Mouse (Mus musculus): ENCODE results near the gene Phrf1. TPM values are rescaled to one million over a fixed set of nuclear protein-coding genes. Genes with fewer than 3 reads are reported as not detected.

The Phrf1 gene
- polyA plus RNA-seq, 1 experiment from 2014 or later = 56.7 TPM

DNA sequence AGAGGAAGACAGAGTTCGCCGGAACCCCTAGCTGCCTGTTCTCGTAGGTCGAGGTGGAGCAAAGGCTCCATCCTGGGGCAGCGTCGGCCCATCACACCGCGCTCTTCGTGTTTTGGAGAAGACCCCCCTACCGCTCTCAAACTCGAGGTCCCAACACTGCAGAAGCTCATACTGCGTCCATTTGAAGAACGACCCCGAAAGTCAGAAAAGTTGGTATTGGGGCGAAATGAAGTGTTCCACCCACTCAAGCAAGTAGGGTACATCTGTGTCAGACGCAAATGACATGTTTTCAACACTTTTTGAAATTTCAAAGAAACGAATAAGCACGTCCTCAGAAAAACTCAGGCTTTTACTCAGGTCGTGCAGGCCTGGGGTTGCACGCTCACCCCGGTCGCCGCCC is 34.2 kb upstream of the Phrf1 start:
- peak overlapping the region; percentile 97 for H3K4me2 ChIP-seq (ENCODE audit: low read depth, low read length)
- no peaks in the 10 kb centered on the region for H3K9me3 ChIP-seq (ENCODE audit: control insufficient read depth, low read length)
- H3K4me1 ChIP-seq (ENCODE audit: control insufficient read depth, insufficient read depth, low read length) = peaks cover 17% of the 10 kb centered on the region
- peak overlapping the region; percentile 92 for H3K4me3 ChIP-seq (ENCODE audit: low read length)
- peaks cover 12% of the 10 kb centered on the region; the same call in 1 of the 2 replicates for H3K36me3 ChIP-seq (ENCODE audit: control insufficient read depth, insufficient read depth, low read length)
- peak overlapping the region; percentile 78 for H3K9ac ChIP-seq (ENCODE audit: low read depth, low read length)
- H3K27ac ChIP-seq (ENCODE audit: low read length) = peak overlapping the region; percentile 90
- ATAC-seq = no peak
- no peaks in the 10 kb centered on the region for H3K27me3 ChIP-seq (replicated peaks; ENCODE audit: control insufficient read depth, insufficient read depth, low read length)
- WGBS = under 1% methylated on average over 23 of the region's 23 CpGs

DNA sequence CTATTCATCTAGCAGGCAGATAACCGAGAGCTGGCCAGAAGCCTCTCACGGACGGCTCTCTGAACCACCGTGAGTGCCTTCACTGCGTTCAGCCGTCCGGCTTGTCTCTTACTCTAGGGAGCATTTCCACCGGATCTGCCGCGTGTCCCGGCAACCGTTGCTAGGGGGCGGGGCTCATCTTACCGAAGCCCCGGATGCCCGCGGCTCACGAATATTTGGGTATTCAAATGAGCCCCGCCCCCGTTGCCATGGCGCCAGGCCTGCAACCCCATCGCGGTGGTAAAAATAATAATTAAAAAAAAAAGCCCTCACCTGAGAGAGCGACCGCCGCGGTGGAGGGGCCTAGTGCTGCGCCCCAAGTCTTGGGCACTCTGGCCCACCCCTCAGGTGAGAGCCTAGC is 33.8 kb upstream of the Phrf1 start:
- Histone ChIP-seq H3K27me3 (replicated peaks; ENCODE audit: control insufficient read depth, insufficient read depth, low read length) (no peaks in the 10 kb centered on the region), H3K36me3 (ENCODE audit: control insufficient read depth, insufficient read depth, low read length) (peaks cover 10% of the 10 kb centered on the region; the same call in 1 of the 2 replicates), H3K27ac (ENCODE audit: low read length) (peak overlapping the region; percentile 90), H3K4me1 (ENCODE audit: control insufficient read depth, insufficient read depth, low read length) (peaks cover 17% of the 10 kb centered on the region), H3K4me3 (ENCODE audit: low read length) (peak overlapping the region; percentile 92), H3K4me2 (ENCODE audit: low read depth, low read length) (peak overlapping the region; percentile 97), H3K9ac (ENCODE audit: low read depth, low read length) (peak overlapping the region; percentile 78), H3K9me3 (ENCODE audit: control insufficient read depth, low read length) (no peaks in the 10 kb centered on the region)
- WGBS = under 1% methylated on average over 28 of the region's 28 CpGs
- peak; percentile 16 for ATAC-seq

DNA sequence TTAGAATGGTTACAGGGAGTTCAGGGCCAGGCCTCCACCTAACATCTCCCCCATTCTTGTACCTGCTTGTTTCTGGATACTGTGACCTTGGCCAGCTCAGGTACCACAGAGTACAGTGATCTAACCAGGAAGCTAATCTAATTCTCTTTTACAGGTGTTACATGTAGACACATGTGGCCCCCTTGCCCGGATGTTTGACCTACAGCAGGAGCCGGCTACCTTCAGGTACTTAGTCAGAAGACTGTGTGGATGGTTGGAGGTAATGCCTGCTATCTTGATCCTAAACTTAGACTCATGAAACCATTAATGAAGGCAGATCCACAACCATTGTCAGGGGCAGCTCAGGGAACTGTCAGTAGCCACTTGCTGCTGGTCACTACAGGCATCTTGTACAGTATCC is 32.8 kb upstream of the Phrf1 start:
- no peak overlapping the region for H3K4me3 ChIP-seq (ENCODE audit: low read length)
- no peaks in the 10 kb centered on the region for H3K27me3 ChIP-seq (replicated peaks; ENCODE audit: control insufficient read depth, insufficient read depth, low read length)
- 76% methylated on average over 2 of the region's 2 CpGs for WGBS
- H3K9me3 ChIP-seq (ENCODE audit: control insufficient read depth, low read length) = no peaks in the 10 kb centered on the region
- H3K36me3 ChIP-seq (ENCODE audit: control insufficient read depth, insufficient read depth, low read length) = peaks cover 7% of the 10 kb centered on the region; the same call in 1 of the 2 replicates
- no peak for ATAC-seq
- H3K4me1 ChIP-seq (ENCODE audit: control insufficient read depth, insufficient read depth, low read length) = peaks cover 17% of the 10 kb centered on the region
- H3K9ac ChIP-seq (ENCODE audit: low read depth, low read length) = no peak overlapping the region
- H3K27ac ChIP-seq (ENCODE audit: low read length) = peak overlapping the region; percentile 59; the same call in 1 of the 2 replicates
- no peak overlapping the region for H3K4me2 ChIP-seq (ENCODE audit: low read depth, low read length)

DNA sequence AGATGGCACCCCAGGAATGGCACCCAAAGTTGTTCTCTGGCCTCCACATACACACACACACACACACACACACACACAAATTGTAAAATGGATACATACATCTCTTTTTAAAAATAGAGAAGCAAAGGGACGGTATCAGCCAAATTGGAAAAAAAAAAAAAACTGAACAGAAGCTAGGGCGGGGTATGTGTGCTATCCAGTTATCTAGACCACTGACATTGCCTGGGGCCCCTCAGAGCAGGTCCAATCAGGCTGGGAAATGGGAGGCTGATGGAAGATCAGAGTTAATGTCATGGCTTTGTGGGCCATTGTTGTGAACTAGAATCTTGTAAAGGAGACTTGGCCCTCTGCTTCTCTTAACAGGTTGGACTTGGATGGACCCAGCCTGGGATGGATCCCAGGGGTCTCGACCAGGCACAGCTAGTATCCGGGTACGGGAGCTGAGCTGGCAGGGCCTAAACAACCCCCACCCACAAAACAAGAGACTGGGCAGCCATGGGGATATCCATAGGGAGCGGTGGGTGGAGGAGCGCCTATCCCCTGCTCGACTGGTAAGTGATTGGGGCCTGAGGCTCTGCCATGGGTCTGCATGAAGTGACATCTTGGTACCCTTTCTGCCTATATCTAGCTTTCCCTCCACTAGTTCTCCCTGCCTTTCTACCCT is 31.8 kb upstream of the Phrf1 start:
- Histone ChIP-seq H3K27ac (ENCODE audit: low read length) (no peak overlapping the region), H3K27me3 (replicated peaks; ENCODE audit: control insufficient read depth, insufficient read depth, low read length) (no peaks in the 10 kb centered on the region), H3K4me1 (ENCODE audit: control insufficient read depth, insufficient read depth, low read length) (peaks cover 17% of the 10 kb centered on the region), H3K36me3 (ENCODE audit: control insufficient read depth, insufficient read depth, low read length) (no peaks in the 10 kb centered on the region), H3K4me2 (ENCODE audit: low read depth, low read length) (no peak overlapping the region), H3K4me3 (ENCODE audit: low read length) (no peak overlapping the region), H3K9me3 (ENCODE audit: control insufficient read depth, low read length) (no peaks in the 10 kb centered on the region), H3K9ac (ENCODE audit: low read depth, low read length) (no peak overlapping the region)
- 87% methylated on average over 8 of the region's 8 CpGs for WGBS
- ATAC-seq = no peak

DNA sequence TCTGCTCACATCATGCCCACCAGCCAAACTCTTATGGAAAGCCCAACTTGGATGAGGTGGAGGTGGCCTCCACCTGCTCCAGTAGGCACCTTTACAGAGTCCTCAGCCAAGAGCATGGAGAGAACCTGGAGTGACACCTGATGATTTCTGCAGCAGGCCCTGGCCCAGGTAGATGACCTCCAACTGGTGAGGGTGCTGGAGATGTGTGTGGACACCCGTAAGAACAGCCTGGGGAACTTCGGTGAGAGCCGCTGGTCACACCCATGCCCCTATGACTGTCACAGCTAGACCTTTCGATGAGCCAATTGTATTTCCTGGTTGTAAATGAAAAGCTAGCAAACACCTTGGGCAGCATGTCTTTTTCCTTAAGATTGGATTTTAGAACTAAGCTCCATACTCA is 30.5 kb upstream of the Phrf1 start:
- Histone ChIP-seq H3K27me3 (replicated peaks; ENCODE audit: control insufficient read depth, insufficient read depth, low read length) (no peaks in the 10 kb centered on the region), H3K9ac (ENCODE audit: low read depth, low read length) (no peak overlapping the region), H3K36me3 (ENCODE audit: control insufficient read depth, insufficient read depth, low read length) (no peaks in the 10 kb centered on the region), H3K27ac (ENCODE audit: low read length) (no peak overlapping the region), H3K4me2 (ENCODE audit: low read depth, low read length) (no peak overlapping the region), H3K4me1 (ENCODE audit: control insufficient read depth, insufficient read depth, low read length) (peaks cover 8% of the 10 kb centered on the region), H3K4me3 (ENCODE audit: low read length) (no peak overlapping the region), H3K9me3 (ENCODE audit: control insufficient read depth, low read length) (no peaks in the 10 kb centered on the region)
- 70% methylated on average over 4 of the region's 4 CpGs for WGBS
- no peak for ATAC-seq

DNA sequence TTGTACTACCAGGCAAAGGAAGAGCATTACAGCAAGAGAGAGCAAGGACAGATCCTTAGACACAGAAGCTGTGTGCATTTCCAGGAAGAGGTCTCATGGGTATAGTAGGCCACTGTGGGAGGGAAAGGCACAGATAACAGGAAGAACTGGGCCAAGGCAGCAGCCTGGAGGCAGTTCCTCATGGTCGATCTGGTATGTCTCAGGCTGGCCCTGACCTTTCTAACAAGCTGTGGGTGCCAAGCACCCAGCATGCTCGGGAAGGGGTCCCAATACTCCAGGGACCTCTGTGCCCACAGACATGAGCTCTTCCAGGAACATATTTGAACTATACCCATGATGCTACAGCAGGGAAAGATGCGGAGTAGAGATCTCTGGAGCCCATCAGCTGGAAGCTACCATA is 24.0 kb upstream of the Phrf1 start:
- no peaks in the 10 kb centered on the region for H3K4me1 ChIP-seq (ENCODE audit: control insufficient read depth, insufficient read depth, low read length)
- ATAC-seq = no peak

DNA sequence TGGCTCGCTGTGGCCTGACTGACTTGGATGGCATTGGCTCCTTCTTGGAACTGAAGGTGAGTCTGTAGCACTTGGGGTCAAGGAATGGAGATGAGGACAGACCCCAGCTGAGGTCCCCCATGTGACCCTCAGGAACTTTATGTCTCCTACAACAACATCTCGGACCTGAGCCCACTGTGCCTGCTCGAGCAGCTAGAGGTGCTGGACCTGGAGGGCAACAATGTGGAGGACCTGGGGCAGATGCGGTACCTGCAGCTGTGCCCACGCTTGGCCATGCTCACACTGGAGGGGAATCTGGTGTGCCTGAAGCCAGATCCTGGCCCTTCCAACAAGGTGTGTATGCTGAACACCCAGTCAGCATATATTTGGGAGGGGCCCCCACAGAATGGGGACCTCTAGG is 23.1 kb upstream of the Phrf1 start:
- H3K4me2 ChIP-seq (ENCODE audit: low read depth, low read length) = no peak overlapping the region
- H3K36me3 ChIP-seq (ENCODE audit: control insufficient read depth, insufficient read depth, low read length) = no peaks in the 10 kb centered on the region
- no peaks in the 10 kb centered on the region for H3K27me3 ChIP-seq (replicated peaks; ENCODE audit: control insufficient read depth, insufficient read depth, low read length)
- H3K4me1 ChIP-seq (ENCODE audit: control insufficient read depth, insufficient read depth, low read length) = peaks cover 4% of the 10 kb centered on the region; the same call in 1 of the 2 replicates
- no peak overlapping the region for H3K4me3 ChIP-seq (ENCODE audit: low read length)
- 82% methylated on average over 5 of the region's 5 CpGs for WGBS
- no peak overlapping the region for H3K27ac ChIP-seq (ENCODE audit: low read length)
- ATAC-seq = no peak
- H3K9me3 ChIP-seq (ENCODE audit: control insufficient read depth, low read length) = no peaks in the 10 kb centered on the region
- H3K9ac ChIP-seq (ENCODE audit: low read depth, low read length) = no peak overlapping the region

More for the DNA sequence above, 24.0 kb upstream of the Phrf1 start:
- Histone ChIP-seq H3K9ac (ENCODE audit: low read depth, low read length) (no peak overlapping the region), H3K36me3 (ENCODE audit: control insufficient read depth, insufficient read depth, low read length) (no peaks in the 10 kb centered on the region), H3K9me3 (ENCODE audit: control insufficient read depth, low read length) (no peaks in the 10 kb centered on the region), H3K27me3 (replicated peaks; ENCODE audit: control insufficient read depth, insufficient read depth, low read length) (no peaks in the 10 kb centered on the region), H3K4me3 (ENCODE audit: low read length) (no peak overlapping the region), H3K27ac (ENCODE audit: low read length) (no peak overlapping the region), H3K4me2 (ENCODE audit: low read depth, low read length) (no peak overlapping the region)
- WGBS = 79% methylated on average over 3 of the region's 3 CpGs

DNA sequence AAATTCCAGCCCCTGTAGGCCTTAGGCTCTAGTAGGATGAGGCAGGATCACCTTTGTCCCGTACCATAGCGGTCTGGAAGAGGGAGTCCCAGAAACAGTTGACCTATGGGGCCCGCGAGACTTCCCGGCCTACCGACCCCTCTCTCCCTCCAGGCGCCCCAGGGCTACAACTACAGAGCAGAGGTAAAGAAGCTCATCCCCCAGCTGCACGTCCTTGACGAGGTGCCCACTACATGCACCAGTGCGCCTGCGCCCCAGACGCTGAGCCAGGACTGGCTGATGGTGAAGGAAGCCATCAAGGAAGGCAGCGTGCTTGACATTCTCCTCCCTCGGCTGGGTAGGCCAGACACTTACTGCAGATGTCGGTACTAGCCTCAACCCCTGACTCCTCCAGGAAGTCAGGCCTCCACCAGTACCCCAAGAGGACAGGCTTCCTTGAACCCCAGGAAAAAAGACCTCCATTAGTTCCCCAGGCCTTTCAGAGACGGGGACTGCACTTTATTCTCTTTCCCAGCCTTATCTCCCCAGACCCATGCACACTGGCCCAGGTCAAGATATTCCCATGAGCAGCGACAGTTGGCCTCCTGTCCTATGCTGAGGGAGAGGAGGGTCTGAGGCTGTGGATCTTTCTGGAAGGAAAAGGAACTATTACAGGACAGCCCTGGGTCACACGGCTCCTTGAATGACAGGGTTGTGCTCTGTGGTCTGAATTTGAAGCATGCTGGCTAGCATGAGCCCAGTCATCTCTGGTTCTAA is 22.2 kb upstream of the Phrf1 start:
- Histone ChIP-seq H3K27me3 (replicated peaks; ENCODE audit: control insufficient read depth, insufficient read depth, low read length) (no peaks in the 10 kb centered on the region), H3K4me2 (ENCODE audit: low read depth, low read length) (no peak overlapping the region), H3K9me3 (ENCODE audit: control insufficient read depth, low read length) (no peaks in the 10 kb centered on the region), H3K4me1 (ENCODE audit: control insufficient read depth, insufficient read depth, low read length) (peaks cover 11% of the 10 kb centered on the region; the same call in 1 of the 2 replicates), H3K9ac (ENCODE audit: low read depth, low read length) (no peak overlapping the region), H3K36me3 (ENCODE audit: control insufficient read depth, insufficient read depth, low read length) (no peaks in the 10 kb centered on the region), H3K4me3 (ENCODE audit: low read length) (no peak overlapping the region), H3K27ac (ENCODE audit: low read length) (no peak overlapping the region)
- 91% methylated on average over 18 of the region's 18 CpGs for WGBS
- no peak for ATAC-seq

DNA sequence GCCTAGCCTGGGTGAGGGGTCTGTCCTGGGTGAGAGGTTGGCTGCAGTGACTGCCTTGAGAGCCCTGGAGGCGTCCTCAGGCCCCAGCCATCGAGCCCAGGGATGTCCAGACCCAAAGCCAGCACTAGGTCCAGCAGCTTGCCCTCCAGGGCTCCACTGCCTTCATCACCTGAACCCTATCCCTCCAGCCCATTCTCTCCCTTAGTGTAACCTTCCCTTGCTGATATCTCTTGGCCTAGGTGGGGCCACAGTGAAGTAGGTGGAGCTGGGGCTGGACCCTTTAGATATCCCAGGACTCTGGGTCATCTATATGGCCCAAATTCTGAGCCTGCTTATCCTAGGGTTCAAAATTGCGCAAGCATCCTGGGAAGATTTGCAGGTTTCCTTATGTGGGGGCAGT is 19.1 kb upstream of the Phrf1 start:
- Histone ChIP-seq H3K9me3 (ENCODE audit: control insufficient read depth, low read length) (no peaks in the 10 kb centered on the region), H3K27me3 (replicated peaks; ENCODE audit: control insufficient read depth, insufficient read depth, low read length) (no peaks in the 10 kb centered on the region), H3K36me3 (ENCODE audit: control insufficient read depth, insufficient read depth, low read length) (no peaks in the 10 kb centered on the region), H3K4me2 (ENCODE audit: low read depth, low read length) (no peak overlapping the region), H3K27ac (ENCODE audit: low read length) (no peak overlapping the region), H3K4me3 (ENCODE audit: low read length) (no peak overlapping the region), H3K4me1 (ENCODE audit: control insufficient read depth, insufficient read depth, low read length) (peaks cover 29% of the 10 kb centered on the region; the same call in 1 of the 2 replicates), H3K9ac (ENCODE audit: low read depth, low read length) (no peak overlapping the region)
- WGBS = 66% methylated on average over 3 of the region's 3 CpGs
- no peak for ATAC-seq

Data from intestine, embryonic 16.5 days (tissue).